Comparison of ENCODE assay signal across 9 mouse cellular contexts in the genomic region with DNA sequence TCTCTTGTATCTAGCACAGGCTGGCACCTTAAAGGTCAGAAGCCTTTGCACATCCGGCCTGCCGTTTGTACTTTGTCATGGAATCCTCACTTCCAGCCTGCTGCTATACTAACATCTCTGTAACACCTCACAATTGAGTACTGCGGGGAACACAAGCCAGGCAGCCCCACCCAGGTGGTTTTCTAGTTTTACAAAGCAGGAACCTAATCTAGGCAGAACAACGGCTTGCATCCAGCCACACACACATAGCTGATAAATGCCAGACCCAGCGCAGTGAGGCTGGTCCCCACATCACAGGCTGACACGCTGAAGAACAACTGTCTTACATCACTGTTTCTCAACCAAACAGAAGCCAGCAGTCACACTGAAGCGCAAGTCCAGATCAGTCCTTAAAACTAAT. TPM values are rescaled to one million over a fixed set of nuclear protein-coding genes. Genes with fewer than 3 reads are reported as not detected.
DNase-seq lines count a peak whose midpoint lies in the region; ATAC-seq and TF ChIP-seq lines count a peak whose summit lies in the region.
"Had no signal": no experiment of that assay in that cellular context is flagged by ENCODE, and none has a peak within 500 bp of the region (broad histone marks: within the 10 kb centered on the region; RNA-seq: fewer than 3 reads in every experiment).

No protein-coding gene starts in this region.

- H3K4me1 ChIP-seq in embryonic facial prominence, embryonic 13.5 days, result peaks cover 22% of the 10 kb centered on the region
- 0 out of 2 replicates have a peak, but pooled peaks cover 2% of the 10 kb centered on the region for H3K4me1 ChIP-seq in stomach, embryonic 14.5 days (ENCODE audit: control insufficient read depth, insufficient read depth, low read length)
- no peaks in the 10 kb centered on the region for H3K4me1 ChIP-seq in hindbrain, embryonic 14.5 days (replicated peaks; ENCODE audit: control insufficient read depth, insufficient read depth, low read length)

- no peaks in the 10 kb centered on the region for H3K9me3 ChIP-seq in embryonic facial prominence, embryonic 13.5 days
- no peaks in the 10 kb centered on the region for H3K9me3 ChIP-seq in stomach, embryonic 14.5 days (ENCODE audit: control insufficient read depth, low read depth, low read length)
- H3K9me3 ChIP-seq in hindbrain, embryonic 14.5 days (ENCODE audit: control insufficient read depth, low read length), result no peaks in the 10 kb centered on the region

- DNase-seq in gastrocnemius, adult 2 months, result peak; percentile 24
- no peak for DNase-seq in gastrocnemius, postnatal 14 days
- peak; percentile 15 to 27 for DNase-seq in heart, postnatal 36 days
- no peak for DNase-seq in urinary bladder, adult 18-20 months (ENCODE audit: low spot score in 2 of 2)
- DNase-seq in hindbrain, embryonic 14.5 days (ENCODE audit: low spot score), result no peak
- no peak for DNase-seq in left cerebral cortex, adult 2 months (ENCODE audit: extremely low spot score in 1 of 2, low spot score in 2 of 2)
- DNase-seq: cerebellum, adult 8-10 months had no signal

- no peaks in the 10 kb centered on the region for H3K36me3 ChIP-seq in embryonic facial prominence, embryonic 13.5 days
- no peaks in the 10 kb centered on the region for H3K36me3 ChIP-seq in stomach, embryonic 14.5 days (ENCODE audit: control insufficient read depth, insufficient read depth, low read length)
- no peaks in the 10 kb centered on the region for H3K36me3 ChIP-seq in hindbrain, embryonic 14.5 days (replicated peaks; ENCODE audit: control insufficient read depth, insufficient read depth)

- no peak for TF ChIP-seq CTCF in gastrocnemius, adult 2 months (IDR thresholded peaks at IDR 0.05)
- TF ChIP-seq CTCF in left cerebral cortex, adult 2 months (IDR thresholded peaks at IDR 0.05), result no peak

- intact Hi-C loops in gastrocnemius, adult 2 months (cut with DNase I), result no loop called here
- intact Hi-C loops in gastrocnemius, postnatal 14 days (cut with DNase I; ENCODE audit: low total_unique reads), result no loop called here
- intact Hi-C loops in heart, postnatal 36 days (cut with DNase I), result no loop called here
- intact Hi-C loops in left cerebral cortex, adult 2 months (cut with DNase I), result no loop called here

- no peak overlapping the region for H3K4me2 ChIP-seq in embryonic facial prominence, embryonic 13.5 days
- H3K4me2 ChIP-seq in stomach, embryonic 14.5 days (replicated peaks; ENCODE audit: low read depth, low read length), result no peak overlapping the region
- H3K4me2 ChIP-seq in hindbrain, embryonic 14.5 days (replicated peaks), result no peak overlapping the region

- no peak overlapping the region for H3K9ac ChIP-seq in embryonic facial prominence, embryonic 13.5 days
- no peak overlapping the region for H3K9ac ChIP-seq in stomach, embryonic 14.5 days (replicated peaks; ENCODE audit: low read depth, low read length)
- H3K9ac ChIP-seq in hindbrain, embryonic 14.5 days, result no peak overlapping the region

- no peak overlapping the region for H3K4me3 ChIP-seq in gastrocnemius, adult 2 months
- H3K4me3 ChIP-seq in embryonic facial prominence, embryonic 13.5 days, result no peak overlapping the region
- H3K4me3 ChIP-seq in stomach, embryonic 14.5 days (ENCODE audit: low read depth, low read length), result no peak overlapping the region
- no peak overlapping the region for H3K4me3 ChIP-seq in hindbrain, embryonic 14.5 days (replicated peaks; ENCODE audit: low read length)
- H3K4me3 ChIP-seq in left cerebral cortex, adult 2 months, result no peak overlapping the region

- WGBS in embryonic facial prominence, embryonic 13.5 days, result 41% methylated on average over 7 of the region's 7 CpGs
- 35% methylated on average over 7 of the region's 7 CpGs for WGBS in stomach, embryonic 14.5 days
- WGBS in hindbrain, embryonic 14.5 days, result 85% methylated on average over 7 of the region's 7 CpGs

- no peaks in the 10 kb centered on the region for H3K27me3 ChIP-seq in embryonic facial prominence, embryonic 13.5 days
- no peaks in the 10 kb centered on the region for H3K27me3 ChIP-seq in stomach, embryonic 14.5 days (ENCODE audit: control insufficient read depth, insufficient read depth, low read length)
- no peaks in the 10 kb centered on the region for H3K27me3 ChIP-seq in hindbrain, embryonic 14.5 days (ENCODE audit: control insufficient read depth, insufficient read depth, low read length)

- no peak for ATAC-seq in embryonic facial prominence, embryonic 13.5 days (ENCODE audit: insufficient number of reproducible peaks, insufficient read depth, low FRiP score, low TSS enrichment, low read depth)
- peak; percentile 56; the same call in 1 of the 2 replicates for ATAC-seq in stomach, embryonic 14.5 days (ENCODE audit: insufficient number of reproducible peaks, insufficient read depth, low FRiP score, low read depth)
- no peak for ATAC-seq in hindbrain, embryonic 14.5 days (ENCODE audit: low FRiP score)

- H3K27ac ChIP-seq in gastrocnemius, adult 2 months, result peak overlapping the region; percentile 77
- peak overlapping the region; percentile 35 for H3K27ac ChIP-seq in embryonic facial prominence, embryonic 13.5 days
- H3K27ac ChIP-seq in stomach, embryonic 14.5 days (ENCODE audit: low read length), result no peak overlapping the region
- H3K27ac ChIP-seq in hindbrain, embryonic 14.5 days, result no peak overlapping the region
- no peak overlapping the region for H3K27ac ChIP-seq in left cerebral cortex, adult 2 months

RNA-seq across cellular contexts. Expression of a gene that starts 28.7 kb away (rescaled TPM):
- total RNA-seq in gastrocnemius, adult 2 months (2021), result 100 to 1,000 TPM in 1 of 2 experiments, 10 to 100 TPM in 1; 70.8 to 175 TPM
- total RNA-seq in gastrocnemius, postnatal 14 days (2021), result 100 to 1,000 TPM in 1 of 2 experiments, 10 to 100 TPM in 1; 56.9 to 138 TPM
- 54.9 and 73.0 TPM in 2 replicates for polyA plus RNA-seq in embryonic facial prominence, embryonic 13.5 days (2015; fragmentation: Nextera tagmentation; extraction: Ambion mirVana)
- total RNA-seq in heart, postnatal 36 days (2021), result 10 to 100 TPM; 39.9 to 42.3 TPM
- 6.9 and 10.8 TPM in 2 replicates for polyA plus RNA-seq in stomach, embryonic 14.5 days (2014; fragmentation: Nextera tagmentation; extraction: Ambion mirVana)
- 9.4 and 11.8 TPM in 2 replicates for polyA plus RNA-seq in hindbrain, embryonic 14.5 days (2014; fragmentation: Nextera tagmentation; extraction: Ambion mirVana)
- 1 to 10 TPM; 6.9 to 9.6 TPM for total RNA-seq in left cerebral cortex, adult 2 months (2021)

Comparison
In these comparisons a context has a peak if more than half of its experiments do, and no peak if none do; other contexts are left out.
1. DNase-seq: peak in gastrocnemius, adult 2 months (single experiment) and heart, postnatal 36 days (2 of 2); none in gastrocnemius, postnatal 14 days (single experiment), urinary bladder, adult 18-20 months (0 of 2), hindbrain, embryonic 14.5 days (single experiment) and left cerebral cortex, adult 2 months (0 of 2).
2. H3K27ac ChIP-seq: peak in gastrocnemius, adult 2 months (single experiment) and embryonic facial prominence, embryonic 13.5 days (single experiment); none in stomach, embryonic 14.5 days (single experiment), hindbrain, embryonic 14.5 days (single experiment) and left cerebral cortex, adult 2 months (single experiment).